Mouse (Mus musculus) liver, postnatal 0 days (tissue): ENCODE data around the gene 4930432M17Rik.

Experiments used
- CTCF ChIP-seq: sonication (generic); IDR thresholded peaks from 2 replicates; pipeline ENCODE4 v1.5.1; 2016; ENCODE audit warnings: antibody characterized with exemption, low read depth
- EP300 ChIP-seq: IDR thresholded peaks from 2 replicates; pipeline ENCODE4 v1.6.1; 2016; ENCODE audit warnings: antibody characterized with exemption, low read depth, mild to moderate bottlenecking

- no peak for TF ChIP-seq CTCF
- no peak for TF ChIP-seq EP300
Observed at GRCm38 (mm10) chr3:121684963-121685362, 14.4 kb downstream of the 4930432M17Rik start.
